In genomic region chr1:45023336-45023735, GRCm38 (mm10) we compare ENCODE assay signal across 13 mouse cellular contexts.
"Had no signal": no experiment of that assay in that cellular context is flagged by ENCODE, and none has a peak within 500 bp of the region (broad histone marks: within the 10 kb centered on the region; RNA-seq: fewer than 3 reads in every experiment).

No protein-coding gene starts in this region.

- H3K9ac ChIP-seq: limb, embryonic 12.5 days; liver, embryonic 15.5 days; lung, embryonic 15.5 days; midbrain, embryonic 15.5 days; neural tube, embryonic 12.5 days had no signal

- H3K9me3 ChIP-seq: limb, embryonic 12.5 days; liver, embryonic 15.5 days; lung, embryonic 15.5 days; megakaryocyte, embryonic 14.5 days; midbrain, embryonic 15.5 days; neural tube, embryonic 12.5 days had no signal

- DNase-seq: kidney, adult 2 months; kidney, postnatal 25 days; layer of hippocampus, postnatal 36 days; thymus, postnatal 14 days had no signal

- H3K27ac ChIP-seq: limb, embryonic 12.5 days; liver, embryonic 15.5 days; macrophage; midbrain, embryonic 15.5 days; neural tube, embryonic 12.5 days had no signal

- ATAC-seq: midbrain, embryonic 15.5 days had no signal

- H3K27me3 ChIP-seq: limb, embryonic 12.5 days; liver, embryonic 15.5 days; lung, embryonic 15.5 days; megakaryocyte, embryonic 14.5 days; midbrain, embryonic 15.5 days; neural tube, embryonic 12.5 days had no signal

- H3K36me3 ChIP-seq: limb, embryonic 12.5 days; liver, embryonic 15.5 days; lung, embryonic 15.5 days; midbrain, embryonic 15.5 days; neural tube, embryonic 12.5 days had no signal

- H3K4me1 ChIP-seq: liver, embryonic 15.5 days; megakaryocyte, embryonic 14.5 days; midbrain, embryonic 15.5 days; neural tube, embryonic 12.5 days had no signal

- H3K4me3 ChIP-seq: limb, embryonic 12.5 days; liver, embryonic 15.5 days; lung, embryonic 15.5 days; megakaryocyte, embryonic 14.5 days; midbrain, embryonic 15.5 days; neural tube, embryonic 12.5 days had no signal

- H3K4me2 ChIP-seq: limb, embryonic 12.5 days; liver, embryonic 11.5 days; liver, embryonic 15.5 days; lung, embryonic 15.5 days; midbrain, embryonic 11.5 days; midbrain, embryonic 15.5 days; neural tube, embryonic 12.5 days had no signal
